Mouse (Mus musculus) monocyte, adult 59 days (primary cell): ENCODE results near the gene Rfc2. TPM values are rescaled to one million over a fixed set of nuclear protein-coding genes. Genes with fewer than 3 reads are reported as not detected.

Experiments
- total RNA-seq, 2 experiments: library from RNA; stranded (reverse); gene quantifications; one replicate each; pipeline ENCODE4 v1.2.4; 2023

The Rfc2 gene
- 10 to 100 TPM; 53.0 to 62.0 TPM for total RNA-seq

GRCm38 (mm10) chr5:134581146-134581545 is at the start of gene Rfc2:
Rfc2 (plus strand) TSS chr5:134581366.

GRCm38 (mm10) chr5:134552110-134552972 is 28.8 kb upstream of the Rfc2 start, which contains the start of gene Clip2:
Clip2 (minus strand) TSS chr5:134552434.

GRCm38 (mm10) chr5:134560071-134560449 is 21.1 kb upstream of the Rfc2 start, which contains the start of gene Syna:
Syna (minus strand) TSS chr5:134560171.

GRCm38 (mm10) chr5:134614802-134615201 is 33.6 kb downstream of the Rfc2 start, which contains the start of gene Lat2:
Lat2 (minus strand) TSS chr5:134615025.

GRCm38 (mm10) chr5:134639269-134639682 is 58.1 kb downstream of the Rfc2 start, which contains the start of gene Eif4h:
Eif4h (minus strand) TSS chr5:134639490.

Other genes with a start within 250 kb of the Rfc2 start
- gene Gtf2ird1, start 124.7 kb upstream of the Rfc2 start, total RNA-seq, result 10 to 100 TPM; 58.6 to 74.0 TPM
- gene Clip2, start 28.9 kb upstream of the Rfc2 start, total RNA-seq, result 10 to 100 TPM; 12.6 to 12.8 TPM
- gene Syna, start 21.2 kb upstream of the Rfc2 start, total RNA-seq, result not detected
- 100 to 1,000 TPM; 103 to 114 TPM for gene Lat2, start 33.7 kb downstream of the Rfc2 start, total RNA-seq
- 100 to 1,000 TPM; 233 to 241 TPM for gene Eif4h, start 58.1 kb downstream of the Rfc2 start, total RNA-seq
- 10 to 100 TPM; 33.3 to 36.0 TPM for gene Limk1, start 107.2 kb downstream of the Rfc2 start, total RNA-seq
- gene Eln, start 166.0 kb downstream of the Rfc2 start, total RNA-seq, result under 1 TPM in 1 of 2 experiments, not detected in 1; 0.37 TPM